Mouse (Mus musculus) forebrain, embryonic 13.5 days (tissue): Measurements from ENCODE around the gene Anks3. TPM values are rescaled to one million over a fixed set of nuclear protein-coding genes. Genes with fewer than 3 reads are reported as not detected.

ENCODE experiments used
- ATAC-seq: fragments of 200-750 bp; cut with Nextera tagmentation; 2 replicates; pipeline ENCODE4 v1.8.0; 2017
- H3K27ac ChIP-seq: fragments of 300-500 bp; sonication (generic); 2 replicates; pipeline ENCODE4 v1.5.1; 2015; ENCODE audit warnings: inconsistent platforms, mild to moderate bottlenecking, moderate library complexity
- H3K27me3 ChIP-seq: fragments of 300-500 bp; sonication (generic); 2 replicates; pipeline ENCODE4 v1.6.1; 2015; ENCODE audit warnings: mild to moderate bottlenecking, inconsistent platforms
- H3K36me3 ChIP-seq: fragments of 300-500 bp; sonication (generic); 2 replicates; pipeline ENCODE4 v1.6.1; 2015; ENCODE audit warnings: mild to moderate bottlenecking, inconsistent platforms; ENCODE audit not compliant: poor library complexity, severe bottlenecking
- H3K4me1 ChIP-seq: fragments of 300-500 bp; sonication (generic); 2 replicates; pipeline ENCODE4 v1.6.1; 2015; ENCODE audit warnings: inconsistent platforms
- H3K4me2 ChIP-seq: fragments of 300-500 bp; sonication (generic); 2 replicates; pipeline ENCODE4 v1.6.1; 2015; ENCODE audit warnings: inconsistent platforms, mild to moderate bottlenecking, moderate library complexity
- H3K4me3 ChIP-seq: fragments of 300-500 bp; sonication (generic); 2 replicates; pipeline ENCODE4 v1.5.1; 2015; ENCODE audit warnings: mild to moderate bottlenecking, inconsistent platforms
- H3K9ac ChIP-seq: fragments of 300-500 bp; sonication (generic); 2 replicates; pipeline ENCODE4 v1.6.1; 2015; ENCODE audit warnings: mild to moderate bottlenecking, inconsistent platforms
- H3K9me3 ChIP-seq: fragments of 300-500 bp; sonication (generic); replicated peaks from 2 replicates; pipeline ENCODE4 v1.6.1; 2016; ENCODE audit warnings: inconsistent platforms
- WGBS: fragments of 180-500 bp; shearing (Covaris S2); methylation state at CpG from one replicate; pipeline ENCODE4 v1.1.7; 2015; 5-methylcytosine and 5-hydroxymethylcytosine counted together
- polyA plus RNA-seq: library from polyadenylated mRNA; unstranded; fragments of >200 nt; fragmentation: Nextera tagmentation; extraction: Ambion mirVana; gene quantifications from 2 replicates; pipeline ENCODE4 v1.2.1, GENCODE M21; 2015

The Anks3 gene
- polyA plus RNA-seq, 1 experiment from 2014 or later: 64.1 TPM

GRCm38 (mm10) chr16:4963346-4963745 lies 659 bp downstream of the Anks3 start:
- Histone ChIP-seq H3K4me2 (peak overlapping the region; percentile 88), H3K9me3 (no peaks in the 10 kb centered on the region), H3K36me3 (peaks cover 16% of the 10 kb centered on the region), H3K27me3 (no peaks in the 10 kb centered on the region), H3K9ac (peak overlapping the region; percentile 92), H3K27ac (0 out of 2 replicates have a peak overlapping the region, but pooled peaks have one; percentile 81), H3K4me3 (peak overlapping the region; percentile 92), H3K4me1 (peaks cover 34% of the 10 kb centered on the region)
- ATAC-seq: no peak
- 43% methylated on average over 9 of the region's 9 CpGs for WGBS

- no peak overlapping the region for H3K4me2 ChIP-seq
- 87% methylated on average over 8 of the region's 8 CpGs for WGBS
- peaks cover 45% of the 10 kb centered on the region for H3K36me3 ChIP-seq
- peaks cover 24% of the 10 kb centered on the region for H3K4me1 ChIP-seq
- no peaks in the 10 kb centered on the region for H3K27me3 ChIP-seq
- H3K4me3 ChIP-seq: no peak overlapping the region
- H3K9ac ChIP-seq: no peak overlapping the region
- no peaks in the 10 kb centered on the region for H3K9me3 ChIP-seq
- no peak for ATAC-seq
- H3K27ac ChIP-seq: no peak overlapping the region
Measured at GRCm38 (mm10) chr16:4960260-4960659, 3.7 kb downstream of the Anks3 start.

GRCm38 (mm10) chr16:4957446-4957845 lies 6.6 kb downstream of the Anks3 start:
- no peaks in the 10 kb centered on the region for H3K9me3 ChIP-seq
- H3K27ac ChIP-seq: no peak overlapping the region
- 88% methylated on average over 3 of the region's 3 CpGs for WGBS
- H3K27me3 ChIP-seq: no peaks in the 10 kb centered on the region
- no peak overlapping the region for H3K9ac ChIP-seq
- H3K4me2 ChIP-seq: no peak overlapping the region
- no peak for ATAC-seq
- peaks cover 6% of the 10 kb centered on the region for H3K4me1 ChIP-seq
- H3K36me3 ChIP-seq: peaks cover 73% of the 10 kb centered on the region
- H3K4me3 ChIP-seq: no peak overlapping the region

GRCm38 (mm10) chr16:4956609-4957008 lies 7.4 kb downstream of the Anks3 start:
- H3K4me1 ChIP-seq: no peaks in the 10 kb centered on the region
- H3K4me2 ChIP-seq: no peak overlapping the region
- ATAC-seq: no peak
- H3K36me3 ChIP-seq: peaks cover 81% of the 10 kb centered on the region
- no peaks in the 10 kb centered on the region for H3K9me3 ChIP-seq
- WGBS: 88% methylated on average over 3 of the region's 3 CpGs
- H3K4me3 ChIP-seq: no peak overlapping the region
- H3K9ac ChIP-seq: no peak overlapping the region
- H3K27me3 ChIP-seq: no peaks in the 10 kb centered on the region
- no peak overlapping the region for H3K27ac ChIP-seq

- H3K27ac ChIP-seq: no peak overlapping the region
- no peaks in the 10 kb centered on the region for H3K4me1 ChIP-seq
- no peak overlapping the region for H3K4me3 ChIP-seq
- WGBS: 95% methylated on average over 4 of the region's 4 CpGs
- no peaks in the 10 kb centered on the region for H3K27me3 ChIP-seq
- no peak for ATAC-seq
- H3K36me3 ChIP-seq: peaks cover 89% of the 10 kb centered on the region
- no peak overlapping the region for H3K4me2 ChIP-seq
- H3K9me3 ChIP-seq: no peaks in the 10 kb centered on the region
- H3K9ac ChIP-seq: no peak overlapping the region
Measured at GRCm38 (mm10) chr16:4947378-4947777, 16.6 kb downstream of the Anks3 start.

- WGBS: 88% methylated on average over 3 of the region's 3 CpGs
Measured at GRCm38 (mm10) chr16:4946155-4946554, 17.9 kb downstream of the Anks3 start.

GRCm38 (mm10) chr16:4945415-4945814 lies 18.6 kb downstream of the Anks3 start:
- H3K4me3 ChIP-seq: no peak overlapping the region
- WGBS: 83% methylated on average over 4 of the region's 4 CpGs
- H3K27me3 ChIP-seq: no peaks in the 10 kb centered on the region
- no peak for ATAC-seq
- no peak overlapping the region for H3K4me2 ChIP-seq
- no peaks in the 10 kb centered on the region for H3K9me3 ChIP-seq
- H3K4me1 ChIP-seq: peaks cover 1% of the 10 kb centered on the region; the same call in 1 of the 2 replicates
- no peak overlapping the region for H3K9ac ChIP-seq
- H3K36me3 ChIP-seq: peaks cover 90% of the 10 kb centered on the region
- no peak overlapping the region for H3K27ac ChIP-seq

More at GRCm38 (mm10) chr16:4946155-4946554, 17.9 kb downstream of the Anks3 start:
- Histone ChIP-seq H3K9ac (no peak overlapping the region), H3K4me2 (no peak overlapping the region), H3K4me1 (no peaks in the 10 kb centered on the region), H3K36me3 (peaks cover 89% of the 10 kb centered on the region), H3K9me3 (no peaks in the 10 kb centered on the region), H3K27ac (no peak overlapping the region), H3K27me3 (no peaks in the 10 kb centered on the region), H3K4me3 (no peak overlapping the region)
- ATAC-seq: no peak

GRCm38 (mm10) chr16:4943431-4943830 lies 20.6 kb downstream of the Anks3 start:
- Histone ChIP-seq H3K4me3 (no peak overlapping the region), H3K9ac (no peak overlapping the region), H3K9me3 (no peaks in the 10 kb centered on the region), H3K4me1 (peaks cover 14% of the 10 kb centered on the region), H3K36me3 (peaks cover 81% of the 10 kb centered on the region), H3K27ac (no peak overlapping the region), H3K27me3 (no peaks in the 10 kb centered on the region), H3K4me2 (no peak overlapping the region)
- no peak for ATAC-seq
- 94% methylated on average over 3 of the region's 3 CpGs for WGBS

GRCm38 (mm10) chr16:4942868-4943267 lies 21.1 kb downstream of the Anks3 start:
- H3K4me2 ChIP-seq: no peak overlapping the region
- no peak overlapping the region for H3K27ac ChIP-seq
- no peak overlapping the region for H3K4me3 ChIP-seq
- WGBS: 95% methylated on average over 8 of the region's 8 CpGs
- H3K36me3 ChIP-seq: peaks cover 77% of the 10 kb centered on the region
- no peaks in the 10 kb centered on the region for H3K27me3 ChIP-seq
- no peaks in the 10 kb centered on the region for H3K9me3 ChIP-seq
- peaks cover 17% of the 10 kb centered on the region for H3K4me1 ChIP-seq
- no peak overlapping the region for H3K9ac ChIP-seq
- no peak for ATAC-seq

GRCm38 (mm10) chr16:4941016-4941415 lies 23.0 kb downstream of the Anks3 start:
- Histone ChIP-seq H3K27ac (no peak overlapping the region), H3K9ac (no peak overlapping the region), H3K4me3 (no peak overlapping the region), H3K4me1 (peaks cover 17% of the 10 kb centered on the region), H3K36me3 (peaks cover 77% of the 10 kb centered on the region), H3K4me2 (no peak overlapping the region), H3K27me3 (no peaks in the 10 kb centered on the region), H3K9me3 (no peaks in the 10 kb centered on the region)
- ATAC-seq: no peak

GRCm38 (mm10) chr16:4940311-4940850 lies 23.6 kb downstream of the Anks3 start:
- Histone ChIP-seq H3K4me3 (peak overlapping the region; percentile 94; the same call in 1 of the 2 replicates), H3K9me3 (no peaks in the 10 kb centered on the region), H3K9ac (peak overlapping the region; percentile 97; the same call in 1 of the 2 replicates), H3K27me3 (no peaks in the 10 kb centered on the region), H3K4me2 (peak overlapping the region; percentile 96), H3K4me1 (peaks cover 17% of the 10 kb centered on the region), H3K36me3 (peaks cover 78% of the 10 kb centered on the region), H3K27ac (no peak overlapping the region)
- WGBS: 93% methylated on average over 10 of the region's 10 CpGs
- ATAC-seq: no peak

- Histone ChIP-seq H3K36me3 (peaks cover 78% of the 10 kb centered on the region), H3K9me3 (no peaks in the 10 kb centered on the region), H3K4me1 (peaks cover 17% of the 10 kb centered on the region), H3K27me3 (no peaks in the 10 kb centered on the region), H3K4me2 (peak overlapping the region; percentile 96), H3K4me3 (peak overlapping the region; percentile 94), H3K27ac (peak overlapping the region; percentile 70), H3K9ac (peak overlapping the region; percentile 97)
- peak; percentile 70 for ATAC-seq
- WGBS: 1% methylated on average over 16 of the region's 16 CpGs
Measured at GRCm38 (mm10) chr16:4939412-4939811, 24.6 kb downstream of the Anks3 start.

GRCm38 (mm10) chr16:4938989-4939388 lies 25.0 kb downstream of the Anks3 start:
- Histone ChIP-seq H3K4me1 (peaks cover 17% of the 10 kb centered on the region), H3K9me3 (no peaks in the 10 kb centered on the region), H3K4me3 (peak overlapping the region; percentile 94), H3K4me2 (peak overlapping the region; percentile 96), H3K9ac (peak overlapping the region; percentile 97), H3K27ac (peak overlapping the region; percentile 70), H3K36me3 (peaks cover 78% of the 10 kb centered on the region), H3K27me3 (no peaks in the 10 kb centered on the region)
- peak; percentile 98 for ATAC-seq
- 0% methylated on average over 28 of the region's 28 CpGs for WGBS
